Mouse (Mus musculus): Measurements from ENCODE around the gene Zfp148.
A peak's percentile ranks its signal among the peaks of the same experiment; 100 is the strongest.
"Not testable (repeated sequence)": the region's sequence is repeated elsewhere in the genome, so short reads cannot be mapped to it uniquely, and the experiment has no call there.

Gene Zfp148

DNA sequence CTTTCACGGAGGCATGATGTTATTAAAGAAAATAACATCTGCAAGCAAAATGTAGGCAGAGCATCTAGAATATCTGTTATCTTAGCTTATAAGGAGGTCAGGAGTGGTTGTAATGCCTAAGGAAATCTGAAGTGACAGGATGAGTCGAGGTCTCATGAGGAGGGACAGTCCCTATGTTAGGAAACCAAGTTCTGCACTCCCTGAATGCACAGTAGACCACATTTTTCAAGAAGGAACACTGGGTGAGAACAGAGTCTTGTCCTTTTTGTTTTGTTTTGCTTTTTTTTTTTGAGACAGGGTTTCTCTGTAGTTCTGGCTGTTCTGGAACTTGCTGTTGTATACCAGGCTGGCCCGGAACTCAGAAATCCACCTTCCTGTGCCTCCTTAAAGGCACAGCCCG is 1.7 kb downstream of the Zfp148 start:
- no peak for DNase-seq

DNA sequence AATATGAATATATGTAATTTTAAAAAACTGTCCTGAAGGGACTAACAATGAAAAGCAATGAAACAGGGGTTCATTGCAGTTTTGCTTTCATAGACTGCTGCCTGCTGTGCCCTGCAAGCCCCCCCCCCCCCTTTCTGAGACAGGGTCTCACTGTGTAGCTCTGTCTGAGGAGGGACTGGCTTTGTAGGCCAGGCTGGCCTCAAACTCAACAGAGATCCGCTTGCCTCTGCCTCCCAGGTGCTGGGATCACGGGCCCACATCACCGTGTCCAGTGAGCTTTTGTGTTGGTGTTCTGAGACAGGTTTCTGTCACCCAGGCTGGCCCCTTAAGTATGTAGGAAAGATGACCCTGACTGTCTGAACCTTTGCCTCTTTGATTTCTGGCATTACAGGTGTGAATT is 2.9 kb downstream of the Zfp148 start:
- no peak for DNase-seq

DNA sequence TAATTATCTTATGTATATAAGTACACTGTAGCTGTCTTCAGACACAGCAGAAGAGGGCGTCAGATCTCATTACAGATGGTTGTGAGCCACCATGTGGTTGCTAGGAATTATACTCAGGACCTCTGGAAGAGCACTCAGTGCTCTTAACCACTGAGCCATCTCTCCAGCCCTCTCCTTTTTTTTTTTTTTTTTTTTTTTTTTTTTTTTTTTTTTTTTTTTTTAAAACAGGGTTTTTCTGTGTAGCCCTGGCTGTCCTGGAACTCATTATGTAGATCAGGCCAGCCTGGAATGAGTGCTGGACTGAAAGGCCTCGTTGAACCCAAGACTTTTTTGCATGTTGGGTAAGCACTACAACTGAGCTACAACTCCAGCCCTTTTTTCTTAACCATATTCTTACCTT is 3.4 kb downstream of the Zfp148 start:
- not testable (repeated sequence) for DNase-seq

DNA sequence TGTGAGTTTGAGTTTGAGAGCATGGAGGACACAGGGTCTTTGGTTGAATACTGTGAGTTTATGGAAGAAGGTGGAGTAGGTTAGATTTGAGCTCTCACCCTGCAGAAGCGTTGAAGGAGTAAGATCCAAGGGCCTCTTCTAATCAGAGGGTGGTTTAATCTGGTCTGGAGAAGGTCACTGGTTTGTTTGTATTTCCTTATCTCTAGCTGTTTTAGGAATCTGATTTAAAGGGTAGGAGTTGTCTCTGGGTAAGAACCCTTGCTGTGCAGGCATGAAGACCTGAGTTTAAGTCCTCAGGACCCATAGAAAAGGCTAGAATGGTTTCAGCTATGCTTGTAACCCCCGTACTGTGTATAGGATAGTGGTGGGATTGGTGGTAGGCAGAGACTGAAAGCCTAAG is 6.4 kb downstream of the Zfp148 start:
- no peak for DNase-seq

DNA sequence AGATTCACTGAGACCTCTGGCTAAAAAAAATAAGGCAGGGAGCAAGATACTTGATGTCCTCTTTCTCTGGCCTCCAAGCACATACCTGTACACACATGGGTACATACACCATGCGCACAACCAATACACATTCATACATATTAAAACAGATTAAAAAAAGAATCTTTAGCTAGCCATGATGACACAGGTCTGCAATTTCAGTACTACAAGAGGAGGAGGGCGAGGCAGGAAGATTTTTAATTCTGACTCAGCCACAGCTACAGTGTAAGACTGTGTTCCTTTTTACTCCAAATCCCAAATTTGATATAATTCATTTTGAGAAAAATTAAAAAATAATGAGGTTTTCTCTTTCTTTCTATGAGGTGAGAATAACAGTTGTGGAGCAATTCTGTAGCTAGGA is 6.8 kb downstream of the Zfp148 start:
- no peak for DNase-seq

DNA sequence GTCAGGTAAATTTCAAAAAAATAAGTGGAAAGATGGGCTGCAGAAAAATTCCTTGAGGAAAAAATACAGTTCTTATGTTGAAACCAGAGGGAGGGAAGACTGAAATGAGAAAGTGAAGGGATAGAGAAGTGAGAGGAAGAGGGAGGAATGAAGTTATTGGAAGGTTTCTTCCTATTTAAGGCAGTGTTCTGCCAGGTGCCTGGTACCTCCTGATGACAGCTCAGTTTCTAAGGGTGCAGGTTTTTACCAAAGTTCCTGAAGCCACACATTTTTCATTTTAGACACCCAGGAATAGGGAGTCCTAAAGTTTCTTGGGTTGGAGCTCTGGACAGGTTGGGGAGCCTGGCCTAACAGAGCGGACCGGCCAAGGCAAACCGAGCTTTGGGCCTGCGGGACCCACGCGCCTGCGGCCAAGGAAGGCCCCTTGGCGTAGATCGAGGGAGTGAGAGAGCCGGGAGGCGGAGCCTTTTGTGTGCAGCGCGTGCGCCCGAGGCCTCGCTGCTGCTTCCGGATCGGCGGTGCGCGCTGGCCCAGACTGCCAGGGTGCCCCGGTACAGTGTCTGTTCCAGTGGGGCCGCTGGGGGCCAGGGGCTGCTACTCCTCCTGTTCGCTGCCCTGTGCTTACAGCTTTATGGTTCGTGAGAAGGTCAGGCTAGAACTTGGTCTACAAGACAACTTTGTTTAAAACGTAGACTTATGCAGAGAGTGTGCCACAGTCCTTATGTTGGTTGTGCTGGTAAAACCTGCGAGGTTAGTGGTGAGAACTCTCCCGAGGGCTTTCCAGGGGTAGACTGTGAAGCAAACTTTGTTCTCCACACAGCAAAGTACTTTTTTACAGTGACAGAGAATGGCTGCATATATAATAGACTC is 19.5 kb downstream of the Zfp148 start:
- no peak for DNase-seq

DNA sequence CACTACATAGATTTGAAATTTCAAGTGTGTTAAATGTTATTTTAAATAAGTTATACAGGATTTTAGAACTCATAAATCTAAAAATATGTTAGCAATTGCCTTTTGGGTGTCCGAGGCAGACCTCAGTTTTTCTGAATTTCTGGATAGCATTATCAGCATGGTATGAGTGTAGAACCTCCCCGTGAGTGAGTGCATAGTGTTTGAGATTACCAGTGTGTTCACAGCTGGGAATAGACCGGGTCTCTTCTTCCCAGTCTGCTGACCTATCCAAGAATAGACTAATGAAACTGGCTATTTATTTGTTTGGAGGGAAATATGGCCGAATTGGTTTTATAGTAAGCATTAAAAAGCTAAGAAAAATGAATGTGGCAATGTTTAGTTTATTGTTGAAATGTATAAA is 20.3 kb downstream of the Zfp148 start:
- DNase-seq = no peak

DNA sequence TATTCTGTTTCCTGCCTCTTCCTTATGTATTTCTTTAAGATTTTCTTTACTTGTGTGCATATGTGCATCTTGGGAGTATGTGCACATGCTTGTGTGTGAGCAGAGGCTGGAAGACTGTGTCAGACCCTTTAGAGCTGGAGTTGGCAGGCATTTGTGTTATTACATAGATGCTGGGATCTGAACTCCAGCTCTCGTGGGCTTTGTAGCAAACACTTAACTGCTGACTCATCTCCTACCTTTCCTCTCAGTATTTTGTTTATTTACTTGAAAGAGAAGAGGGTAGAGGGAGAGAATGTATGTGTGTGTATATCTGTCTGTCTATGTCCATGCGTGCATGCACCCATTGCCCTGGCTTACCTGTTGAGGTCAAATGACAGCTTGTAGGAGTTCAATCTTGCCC is 22.6 kb downstream of the Zfp148 start:
- DNase-seq = no peak

DNA sequence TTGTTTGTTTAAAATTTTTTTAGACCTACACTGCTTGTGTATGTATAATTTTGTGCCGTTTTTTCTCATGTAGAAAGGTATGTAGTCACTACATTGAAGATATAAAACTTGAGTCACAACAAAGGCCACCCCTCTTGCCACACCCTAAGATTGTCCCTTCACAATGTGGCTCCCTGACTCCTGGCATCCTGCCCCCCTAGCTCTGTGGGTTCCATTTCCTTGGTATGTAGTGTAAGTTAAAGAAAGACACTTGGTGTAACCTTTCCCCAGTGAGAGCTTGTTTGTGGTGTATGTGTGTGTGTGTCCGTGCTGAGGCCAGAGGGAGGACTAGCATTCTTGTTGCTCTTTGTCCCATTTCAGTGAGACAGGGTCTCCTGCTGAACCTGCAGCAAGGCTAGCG is 23.4 kb downstream of the Zfp148 start:
- DNase-seq = no peak

DNA sequence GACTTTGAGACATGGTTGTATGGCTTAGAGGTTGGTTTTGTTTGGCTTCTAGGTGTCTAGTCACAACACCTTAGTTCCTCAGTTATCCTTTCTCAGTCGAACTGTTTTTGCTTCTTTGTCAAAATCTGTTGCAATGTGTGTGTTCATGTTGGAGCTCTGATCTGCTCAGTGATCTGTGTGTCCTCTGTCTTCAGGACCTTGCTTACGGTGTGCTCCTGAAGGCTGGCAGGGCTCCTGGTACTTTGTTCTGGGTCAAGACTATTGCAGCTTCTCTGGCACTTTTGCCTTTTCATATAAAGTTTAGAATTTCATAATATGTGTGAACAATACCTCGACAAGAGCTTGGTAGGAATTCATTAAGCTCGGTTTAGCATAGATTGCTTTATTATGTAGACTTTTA is 24.9 kb downstream of the Zfp148 start:
- no peak for DNase-seq

DNA sequence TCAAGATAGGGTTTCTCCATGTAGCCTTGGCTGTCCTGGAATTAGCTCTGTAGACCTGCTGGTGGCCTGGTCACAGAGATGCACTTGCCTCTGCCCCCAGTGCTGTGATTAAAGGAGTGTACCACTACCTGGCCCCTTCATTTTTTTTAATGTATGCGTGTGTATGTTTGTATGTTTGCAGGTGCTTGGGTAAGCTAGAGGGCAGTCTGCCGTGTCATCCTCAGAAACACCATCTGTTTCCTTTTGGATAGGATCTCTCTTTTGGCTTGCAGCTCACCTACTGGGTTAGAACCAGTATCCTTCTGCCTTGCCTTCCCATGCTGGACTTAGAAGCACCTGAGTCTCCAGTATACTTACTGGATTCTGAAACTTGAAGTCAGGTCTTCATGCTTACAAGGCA is 29.5 kb downstream of the Zfp148 start:
- DNase-seq = no peak

DNA sequence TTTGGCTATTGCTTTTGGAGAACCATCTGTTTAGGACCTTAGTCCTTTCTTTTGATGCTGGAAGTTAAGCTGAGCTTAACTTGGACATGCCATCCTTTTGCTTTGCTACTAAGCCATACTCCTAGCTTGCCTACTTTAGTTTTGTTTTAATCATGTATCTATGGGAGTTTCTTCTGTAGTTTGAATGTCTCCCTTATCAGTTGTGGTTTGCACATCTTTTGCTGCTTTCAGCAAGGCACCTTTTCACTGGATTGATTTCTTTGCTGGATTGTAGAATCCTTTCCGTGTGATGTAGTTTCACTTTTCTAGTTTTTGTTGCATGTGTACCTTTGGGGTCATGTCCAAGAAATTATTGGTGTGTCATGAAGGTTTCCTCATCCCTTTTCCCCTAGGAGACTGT is 30.0 kb downstream of the Zfp148 start:
- DNase-seq = no peak

DNA sequence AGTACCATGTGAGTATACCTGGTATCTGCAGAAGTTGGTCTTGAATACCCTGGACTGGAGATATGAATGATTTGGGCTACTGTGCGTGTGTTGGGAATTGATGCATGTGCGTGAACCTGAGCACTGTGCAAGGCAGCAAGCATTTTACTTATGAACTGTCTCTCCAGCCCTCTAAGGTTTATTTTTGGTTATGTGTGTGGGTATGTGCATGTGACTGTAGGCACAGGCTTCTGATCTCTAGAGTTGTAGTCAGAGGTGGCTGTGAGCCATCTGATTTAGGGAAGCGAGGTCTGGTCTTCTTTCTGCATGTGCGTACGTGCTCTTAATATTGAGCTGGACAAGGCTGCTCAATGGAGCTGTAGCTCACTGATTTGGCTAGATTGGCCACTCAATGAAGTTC is 33.6 kb downstream of the Zfp148 start:
- DNase-seq = peak; percentile 51

DNA sequence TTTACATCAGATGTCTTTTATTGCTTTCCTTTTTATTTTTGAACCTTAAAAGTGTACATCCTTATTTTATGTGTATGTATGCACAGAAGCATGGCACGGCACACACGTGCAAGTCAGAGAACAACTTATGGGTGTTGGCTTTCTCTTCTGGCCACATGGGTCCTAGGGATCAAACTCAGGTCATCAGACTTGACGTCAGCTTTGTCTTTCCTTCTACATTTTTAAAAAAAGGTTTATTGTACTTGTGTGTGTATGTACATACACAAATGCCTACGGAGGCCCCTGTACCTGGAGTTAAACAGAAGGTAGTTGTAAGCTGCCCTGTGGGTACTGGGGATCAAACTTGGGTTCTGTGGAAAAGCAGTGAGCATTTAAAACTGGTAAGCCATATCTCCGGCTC is 35.0 kb downstream of the Zfp148 start:
- DNase-seq = no peak

DNA sequence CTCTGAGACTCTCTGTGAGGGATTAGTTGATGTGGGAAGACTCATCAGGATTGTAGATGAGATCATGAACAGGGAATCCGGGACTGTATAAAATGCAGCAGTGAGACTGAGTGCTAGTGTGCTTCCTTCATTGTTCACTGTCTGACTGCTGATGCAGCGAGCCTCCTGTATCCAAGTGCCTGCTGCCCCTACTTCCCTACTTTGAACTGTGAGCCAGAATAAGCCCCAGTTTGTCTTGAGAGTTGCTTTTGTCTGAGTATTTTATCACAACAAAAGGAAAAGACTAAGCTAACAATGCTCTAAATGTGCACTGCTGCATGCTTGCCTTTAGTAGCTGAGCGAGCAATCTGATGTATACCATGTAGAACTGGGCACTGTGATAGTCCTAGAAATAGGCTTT is 47.7 kb downstream of the Zfp148 start:
- DNase-seq = no peak

DNA sequence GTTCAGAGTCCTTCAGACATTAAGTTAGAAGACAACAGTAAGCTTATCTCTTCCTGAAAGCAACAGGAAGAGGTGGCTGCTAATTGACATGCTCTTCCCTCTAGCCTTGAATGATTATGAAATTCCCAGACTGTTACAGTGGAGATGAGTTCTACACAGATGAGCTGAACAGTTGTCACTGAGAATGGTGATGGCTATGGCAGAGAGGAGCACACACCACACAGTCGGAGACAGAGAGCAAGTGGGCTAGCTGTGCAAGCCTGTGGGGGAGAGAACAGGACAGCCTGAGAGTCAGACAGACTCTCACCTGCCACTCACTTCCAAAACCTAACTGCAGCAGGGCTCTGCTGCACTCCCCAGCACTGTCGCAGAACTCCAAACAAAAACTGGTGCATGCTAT is 51.0 kb downstream of the Zfp148 start:
- peak; percentile 49 for DNase-seq

DNA sequence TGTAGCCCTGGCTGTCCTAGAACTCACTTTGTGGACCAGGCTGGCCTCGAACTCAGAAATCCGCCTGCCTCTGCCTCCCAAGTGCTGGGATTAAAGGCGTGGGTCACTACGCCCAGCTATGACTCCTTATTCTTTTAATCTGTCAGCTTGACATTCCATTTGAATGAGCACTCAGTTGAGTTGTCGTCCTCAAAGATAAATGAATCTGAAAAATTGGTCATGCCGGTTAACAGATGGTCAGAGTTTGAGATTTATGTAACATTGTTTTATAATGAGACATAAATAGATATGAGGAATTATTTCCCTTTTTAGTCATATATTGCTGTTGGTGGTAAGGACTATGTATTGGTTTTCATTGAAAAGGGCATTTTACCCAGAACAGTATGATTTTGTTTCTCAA is 60.4 kb downstream of the Zfp148 start:
- no peak for DNase-seq

DNA sequence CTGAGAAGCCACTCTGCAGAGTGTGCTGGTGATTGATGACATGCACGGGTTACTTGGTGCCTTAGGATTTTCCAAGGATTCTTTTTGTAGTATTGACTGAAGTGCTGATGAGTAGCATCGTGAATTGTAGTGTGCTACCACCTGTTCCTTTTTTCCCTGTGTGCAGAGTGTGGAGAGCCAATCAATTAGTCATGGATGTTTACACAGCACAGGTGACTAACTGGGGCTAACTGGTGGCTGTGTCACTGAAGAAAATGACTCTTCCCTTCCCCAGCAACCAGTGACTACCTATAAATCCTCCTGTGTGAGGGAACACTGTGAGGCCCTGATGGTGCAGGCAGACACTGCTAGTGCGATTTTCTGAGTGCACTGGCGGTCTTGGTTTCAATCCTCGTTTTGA is 66.2 kb downstream of the Zfp148 start:
- DNase-seq = no peak

DNA sequence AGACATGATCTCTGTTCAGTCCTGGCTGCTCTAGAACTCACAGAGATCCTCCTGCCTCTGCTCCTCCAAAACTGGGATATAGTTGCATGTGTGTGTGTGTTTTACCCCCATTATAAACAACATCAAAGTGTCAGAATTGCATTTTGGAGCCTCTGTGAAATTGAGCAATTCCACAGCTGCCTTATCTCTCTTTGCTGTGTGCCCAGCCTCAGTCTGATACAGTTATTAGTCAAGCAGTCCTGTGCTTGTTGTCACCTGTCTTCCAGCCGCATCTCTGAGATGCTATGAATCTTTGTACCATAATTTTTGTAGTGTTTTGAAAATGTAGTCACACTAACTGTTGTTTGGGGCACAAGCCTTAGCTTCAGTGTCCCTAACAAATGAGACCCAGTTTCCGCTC is 73.2 kb downstream of the Zfp148 start:
- no peak for DNase-seq

DNA sequence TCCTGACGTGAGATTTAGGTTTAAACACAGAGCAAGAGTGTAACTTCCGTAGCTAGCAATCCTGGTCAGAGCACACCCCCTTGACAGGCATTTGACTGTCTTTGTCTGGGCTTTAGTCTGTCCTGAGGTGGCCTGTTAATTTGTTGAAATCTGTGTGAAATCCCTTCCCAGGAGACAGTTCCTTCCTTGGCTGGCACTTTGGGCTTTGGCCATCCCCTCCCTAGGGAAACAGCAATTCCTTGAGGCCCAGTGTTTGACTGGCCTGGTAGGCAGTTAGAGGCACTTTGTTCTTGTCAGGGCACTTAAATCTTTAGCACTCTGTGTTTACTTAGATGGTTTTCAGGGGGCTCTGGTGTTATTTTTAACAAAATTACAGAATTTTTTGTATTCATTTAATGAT is 73.7 kb downstream of the Zfp148 start:
- no peak for DNase-seq

DNA sequence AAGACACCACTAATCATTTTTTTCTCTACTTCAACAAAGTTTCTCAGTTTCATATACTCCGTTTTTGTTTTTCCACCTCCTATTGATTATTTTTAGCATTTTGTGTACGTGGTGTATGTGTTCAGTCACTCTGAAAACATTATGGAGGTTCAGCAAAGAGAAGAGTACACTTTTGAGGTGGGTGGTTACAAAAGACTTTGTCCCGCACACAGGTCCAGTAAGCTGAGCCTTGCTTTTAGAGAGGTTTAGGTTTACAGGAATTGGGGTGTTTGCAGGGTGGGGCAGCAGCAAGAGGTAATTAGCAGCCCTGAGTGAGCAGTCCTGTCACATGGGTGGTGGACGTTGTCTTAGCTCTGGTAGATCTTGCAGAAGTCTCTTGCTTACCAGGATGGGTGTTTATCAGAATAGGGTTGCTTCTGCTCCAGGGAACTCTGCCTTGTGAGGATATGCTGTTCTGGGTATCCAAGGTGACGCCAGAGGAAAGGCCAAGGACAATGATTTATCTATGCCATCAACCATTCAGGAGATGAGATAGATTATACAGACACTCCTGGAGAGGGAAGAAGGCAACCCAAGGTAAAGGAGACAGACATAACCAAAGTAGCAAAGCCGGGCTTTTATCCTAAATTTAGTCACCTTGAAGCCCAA is 74.8 kb downstream of the Zfp148 start:
- DNase-seq = no peak

DNA sequence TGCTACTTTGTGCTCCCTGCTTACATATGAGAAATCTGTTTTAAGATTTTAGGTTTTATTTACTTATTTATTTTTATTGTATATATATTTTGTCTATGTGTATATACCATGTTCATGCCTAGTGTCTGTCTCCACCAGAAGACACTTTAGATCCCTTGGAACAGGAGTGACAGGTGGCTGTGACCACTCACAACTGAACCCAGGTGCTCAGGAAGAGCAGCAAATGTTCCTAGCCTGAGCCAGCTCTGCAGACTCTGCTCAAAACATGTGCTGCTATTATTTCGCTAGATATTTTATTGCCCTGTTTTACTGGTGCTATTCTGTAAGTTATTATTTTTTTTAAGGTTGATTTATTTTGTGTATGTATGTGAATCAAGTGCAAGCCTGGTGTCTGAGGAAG is 78.5 kb downstream of the Zfp148 start:
- no peak for DNase-seq

DNA sequence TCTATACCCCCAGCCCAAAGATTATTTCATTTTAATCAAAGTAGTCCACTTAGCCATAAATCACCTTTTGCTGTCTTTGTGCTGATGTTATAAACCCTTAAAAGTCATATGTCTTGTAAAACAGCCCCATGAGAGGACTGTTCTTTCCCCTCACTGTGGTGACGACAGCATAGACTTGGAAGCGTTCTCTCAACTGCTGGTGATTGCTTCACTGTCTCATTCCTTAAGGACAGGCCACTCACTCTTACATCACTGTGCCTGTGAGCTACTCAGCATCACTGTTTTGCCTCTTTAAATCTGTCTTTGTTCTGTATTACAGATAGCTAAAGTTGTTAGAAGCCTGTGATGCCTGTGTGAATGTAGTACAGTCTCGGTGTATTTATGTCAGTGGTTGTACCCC is 80.8 kb downstream of the Zfp148 start:
- no peak for DNase-seq

DNA sequence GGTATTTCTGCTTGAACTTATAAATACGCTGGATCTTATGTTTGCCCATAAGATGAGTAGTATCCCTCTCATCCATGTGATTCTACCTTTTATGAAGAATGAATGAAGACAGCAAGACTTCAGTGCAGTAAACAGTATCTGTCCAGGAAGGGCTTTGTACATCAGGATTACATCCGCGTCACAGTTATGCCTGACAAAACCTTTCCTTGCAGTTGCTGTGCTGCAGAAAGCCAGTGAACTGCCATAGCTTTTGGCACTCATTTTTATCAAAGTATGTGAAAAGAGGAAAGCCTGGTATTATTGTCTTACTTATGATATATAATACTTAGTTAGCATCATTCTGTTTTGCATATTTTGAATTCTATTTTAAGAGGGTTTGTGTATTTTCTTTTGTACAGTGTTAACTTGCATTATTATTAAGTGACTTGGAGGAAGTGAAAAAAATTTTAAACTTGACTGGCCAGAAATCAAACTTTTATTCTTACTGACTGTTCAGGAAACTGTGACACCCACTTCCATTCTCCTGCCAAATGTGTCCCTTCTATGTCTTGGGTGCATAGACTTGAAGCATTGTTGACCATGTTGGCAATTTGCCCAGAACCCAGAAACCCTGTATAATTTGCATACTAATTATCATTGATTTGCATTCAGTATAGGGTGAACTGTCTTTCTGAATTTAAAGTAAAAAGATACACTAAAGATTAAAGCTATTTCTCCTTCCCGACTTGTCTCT is 84.0 kb downstream of the Zfp148 start:
- DNase-seq = peak; percentile 22
